Mouse (Mus musculus): ENCODE measurements around the gene Tmem167b.

Gene Tmem167b

GRCm38 (mm10) chr3:108537303-108537702 is 25.0 kb downstream of the Tmem167b start:
- DNase-seq (ENCODE audit: low read depth), result peak; percentile 85

GRCm38 (mm10) chr3:108536517-108537260 is 25.6 kb downstream of the Tmem167b start, which contains the start of gene 5330417C22Rik:
5330417C22Rik (minus strand) TSS chr3:108536536.
- DNase-seq (ENCODE audit: low read depth), result no peak

- DNase-seq (ENCODE audit: low read depth), result no peak
These were observed 26.3 kb downstream of the Tmem167b start for GRCm38 (mm10) chr3:108535896-108536516.

- DNase-seq (ENCODE audit: low read depth), result no peak
These were observed 28.3 kb downstream of the Tmem167b start, which contains the start of gene 1700013F07Rik for GRCm38 (mm10) chr3:108533951-108534350. 1700013F07Rik (plus strand) TSS chr3:108534150.

GRCm38 (mm10) chr3:108533114-108533885 is 29.0 kb downstream of the Tmem167b start:
- DNase-seq (ENCODE audit: low read depth), result no peak

- DNase-seq (ENCODE audit: low read depth), result no peak
These were observed 33.8 kb downstream of the Tmem167b start for GRCm38 (mm10) chr3:108528489-108528888.

- no peak for DNase-seq (ENCODE audit: low read depth)
These were observed 38.9 kb downstream of the Tmem167b start for GRCm38 (mm10) chr3:108523415-108523814.

- no peak for DNase-seq (ENCODE audit: low read depth)
These were observed 44.0 kb downstream of the Tmem167b start for GRCm38 (mm10) chr3:108518276-108518675.

GRCm38 (mm10) chr3:108513465-108513864 is 48.8 kb downstream of the Tmem167b start:
- no peak for DNase-seq (ENCODE audit: low read depth)

GRCm38 (mm10) chr3:108510716-108511483 is 51.4 kb downstream of the Tmem167b start:
- DNase-seq (ENCODE audit: low read depth), result no peak

GRCm38 (mm10) chr3:108510156-108510555 is 52.1 kb downstream of the Tmem167b start:
- DNase-seq (ENCODE audit: low read depth), result no peak

- peak; percentile 14 for DNase-seq (ENCODE audit: low read depth)
These were observed 53.4 kb downstream of the Tmem167b start for GRCm38 (mm10) chr3:108508745-108509474.

Data from c-Kit-positive CD71-positive TER-119-negative erythroid progenitor cells, embryonic 14.5 days (primary cell).